Mouse (Mus musculus): ENCODE results near the gene Zc3h12a. TPM values are rescaled to one million over a fixed set of nuclear protein-coding genes. Genes with fewer than 3 reads are reported as not detected.
A peak's percentile ranks its signal among the peaks of the same experiment; 100 is the strongest.

Zc3h12a gene
- 0.06 and 0.31 TPM in 2 replicates for polyA plus RNA-seq (2015; fragmentation: Nextera tagmentation; extraction: Ambion mirVana)

DNA sequence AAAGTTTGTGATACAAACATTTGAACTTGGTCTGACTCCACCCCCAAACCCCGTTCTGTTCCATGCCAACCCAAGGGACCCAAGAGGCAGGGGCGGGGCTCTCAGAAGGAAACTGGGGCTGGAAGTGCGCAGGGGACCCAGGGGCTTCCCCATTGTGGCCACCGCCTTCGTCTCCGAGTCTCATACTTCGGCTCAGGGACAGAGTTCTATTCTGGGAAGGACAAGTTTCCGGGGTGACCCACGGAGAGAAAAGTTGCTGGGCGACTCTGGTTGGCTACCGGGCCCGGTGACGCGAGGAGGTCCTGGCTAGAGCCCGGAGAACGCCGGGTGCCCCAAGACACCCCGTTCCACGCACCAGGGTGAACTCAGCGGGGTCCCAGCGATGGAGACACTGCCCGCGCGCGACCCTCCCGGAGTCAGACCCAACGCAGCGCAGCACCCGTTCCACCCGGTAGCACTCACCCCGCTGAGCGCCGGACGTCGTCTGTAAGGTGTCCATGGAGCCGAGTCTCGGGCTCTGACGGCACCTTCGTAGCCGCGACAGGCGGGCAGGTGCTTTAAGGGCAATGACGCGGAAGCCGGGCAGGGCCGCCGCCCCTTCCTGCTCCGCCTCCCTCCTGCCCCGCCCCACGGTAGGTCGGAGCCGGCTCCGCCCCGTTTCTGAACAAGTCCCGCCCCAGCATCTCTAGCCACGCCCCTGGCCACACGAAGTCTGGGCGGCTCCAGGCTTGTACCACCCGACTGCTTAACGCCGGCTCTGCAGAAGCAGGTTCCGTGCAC lies at the start of gene Zc3h12a:
Zc3h12a (minus strand) TSS at position 536 of the 780 bp plus-strand sequence.
- Histone ChIP-seq H3K4me1 (replicated peaks) (peaks cover 20% of the 10 kb centered on the region), H3K27me3 (peaks cover 42% of the 10 kb centered on the region), H3K9me3 (no peaks in the 10 kb centered on the region), H3K4me2 (replicated peaks) (peak within 1 kb of the TSS; percentile 89), H3K27ac (no peak within 1 kb of the TSS), H3K9ac (replicated peaks) (peak within 1 kb of the TSS; percentile 62), H3K36me3 (no peaks in the 10 kb centered on the region), H3K4me3 (replicated peaks) (peak within 1 kb of the TSS; percentile 57)
- ATAC-seq, result peak; percentile 78
- 2% methylated on average over 62 of the region's 62 CpGs for WGBS

DNA sequence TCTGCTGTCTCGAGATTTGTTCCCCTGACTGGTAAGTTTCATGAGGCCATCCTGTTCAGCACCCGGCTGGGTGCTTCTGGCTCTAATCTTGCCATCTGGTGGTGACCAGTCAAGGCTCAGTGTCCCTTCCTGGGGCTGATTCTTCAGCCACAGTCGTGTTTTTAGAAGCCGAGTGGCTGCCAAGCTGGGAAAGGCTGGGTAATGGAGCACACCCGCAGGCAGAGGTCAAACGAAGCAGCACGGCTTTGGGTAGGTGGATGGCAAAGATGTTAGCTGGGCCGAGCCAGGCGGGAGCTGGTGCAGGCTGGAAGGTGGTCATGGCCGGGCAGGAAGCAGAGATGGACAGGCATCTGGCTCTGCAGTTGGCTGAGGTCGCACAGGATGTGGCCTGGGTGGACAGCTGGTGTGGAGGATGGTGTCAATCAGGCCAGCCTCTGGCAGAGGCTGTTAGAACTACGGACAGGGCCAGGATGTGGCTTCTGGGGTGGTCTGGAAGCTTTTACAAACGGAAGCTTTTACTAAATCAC lies 49.1 kb upstream of the Zc3h12a start:
- 64% methylated on average over 13 of the region's 13 CpGs for WGBS
- H3K4me3 ChIP-seq (replicated peaks), result no peak overlapping the region
- H3K27ac ChIP-seq, result no peak overlapping the region
- no peaks in the 10 kb centered on the region for H3K36me3 ChIP-seq
- H3K9ac ChIP-seq (replicated peaks), result no peak overlapping the region
- H3K4me2 ChIP-seq (replicated peaks), result no peak overlapping the region
- 0 out of 2 replicates have a peak, but pooled peaks cover 2% of the 10 kb centered on the region for H3K27me3 ChIP-seq
- ATAC-seq, result no peak
- H3K9me3 ChIP-seq, result no peaks in the 10 kb centered on the region
- peaks cover 5% of the 10 kb centered on the region for H3K4me1 ChIP-seq (replicated peaks)

DNA sequence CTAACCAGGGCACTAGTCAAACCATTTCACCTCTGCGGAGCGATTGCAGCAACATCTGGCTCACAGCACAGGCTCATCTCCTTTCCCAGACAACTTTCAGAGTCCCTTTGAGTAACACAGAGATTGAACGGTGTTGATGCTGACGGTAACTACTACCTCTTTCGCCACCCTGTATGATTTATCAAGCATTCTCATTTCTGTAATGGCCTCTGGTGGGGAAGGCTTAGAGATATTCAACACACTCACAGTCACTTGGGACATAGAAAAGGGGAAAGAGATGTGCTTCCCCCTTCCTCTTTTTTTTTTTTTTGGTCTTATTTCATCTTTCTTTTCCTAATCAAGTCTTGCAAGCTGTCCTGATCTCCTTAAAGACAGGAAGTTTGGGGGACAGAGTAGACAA lies 48.5 kb upstream of the Zc3h12a start:
- no peak overlapping the region for H3K4me2 ChIP-seq (replicated peaks)
- 93% methylated on average over 5 of the region's 5 CpGs for WGBS
- no peaks in the 10 kb centered on the region for H3K9me3 ChIP-seq
- H3K27ac ChIP-seq, result no peak overlapping the region
- H3K4me1 ChIP-seq (replicated peaks), result peaks cover 5% of the 10 kb centered on the region
- no peak for ATAC-seq
- H3K9ac ChIP-seq (replicated peaks), result no peak overlapping the region
- 0 out of 2 replicates have a peak, but pooled peaks cover 2% of the 10 kb centered on the region for H3K27me3 ChIP-seq
- no peak overlapping the region for H3K4me3 ChIP-seq (replicated peaks)
- H3K36me3 ChIP-seq, result no peaks in the 10 kb centered on the region

DNA sequence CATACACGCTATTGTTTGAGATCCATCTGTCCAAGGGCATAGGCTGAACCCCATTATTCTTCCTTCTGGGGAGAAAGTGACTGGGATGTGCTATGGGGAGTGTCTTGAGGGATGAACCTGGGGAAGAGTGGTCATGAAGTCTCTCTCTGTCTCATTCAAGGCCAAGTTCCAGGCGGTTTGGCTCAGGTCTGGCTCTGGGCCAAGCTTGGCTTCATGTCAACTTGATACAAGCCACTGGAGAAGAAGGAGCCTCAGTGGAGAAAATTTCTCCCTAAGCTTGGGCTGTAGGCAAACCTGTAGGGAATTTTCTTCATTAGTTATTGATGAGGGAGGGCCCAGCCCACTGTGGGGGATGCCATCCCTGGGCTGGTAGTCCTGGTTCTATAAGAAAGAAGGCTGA lies 48.0 kb upstream of the Zc3h12a start:
- no peak for ATAC-seq
- Histone ChIP-seq H3K4me1 (replicated peaks) (peaks cover 5% of the 10 kb centered on the region), H3K27ac (no peak overlapping the region), H3K9ac (replicated peaks) (no peak overlapping the region), H3K4me3 (replicated peaks) (no peak overlapping the region), H3K4me2 (replicated peaks) (no peak overlapping the region), H3K36me3 (no peaks in the 10 kb centered on the region), H3K9me3 (no peaks in the 10 kb centered on the region), H3K27me3 (0 out of 2 replicates have a peak, but pooled peaks cover 2% of the 10 kb centered on the region)
- 66% methylated on average over 2 of the region's 2 CpGs for WGBS

DNA sequence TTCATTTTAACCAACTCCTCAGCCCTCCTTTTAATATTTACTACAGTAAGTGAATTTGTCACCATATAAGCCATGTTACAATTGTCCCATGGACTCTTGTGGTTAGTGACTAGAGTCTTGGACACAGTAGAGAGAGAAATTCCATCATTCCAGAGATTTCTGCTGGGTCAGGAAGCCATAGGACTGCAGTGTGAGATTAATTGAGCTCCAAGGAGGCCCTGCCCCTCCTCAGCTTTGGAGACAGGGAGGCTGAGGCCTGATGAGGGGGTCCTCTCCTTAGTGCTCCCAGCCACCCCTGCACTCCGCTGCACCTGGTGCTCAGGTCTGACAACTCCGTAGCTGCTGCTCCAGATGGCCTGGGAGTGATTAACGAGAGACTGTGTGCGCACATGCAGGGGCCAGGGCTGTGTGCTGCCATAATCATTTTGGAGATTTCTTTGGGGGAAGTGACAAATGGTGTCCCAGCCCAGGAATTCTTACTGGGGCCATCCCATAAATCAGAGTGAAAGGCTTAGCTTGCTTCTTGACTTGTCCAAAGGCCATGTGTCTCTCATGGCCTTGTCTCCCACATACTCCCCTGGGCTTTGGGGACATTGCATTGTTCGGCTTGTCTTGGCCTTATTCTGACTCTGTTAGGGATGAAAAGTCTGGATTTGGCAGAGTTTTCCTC lies 47.0 kb upstream of the Zc3h12a start:
- Histone ChIP-seq H3K9me3 (no peaks in the 10 kb centered on the region), H3K36me3 (no peaks in the 10 kb centered on the region), H3K4me3 (replicated peaks) (no peak overlapping the region), H3K4me1 (replicated peaks) (peaks cover 5% of the 10 kb centered on the region), H3K4me2 (replicated peaks) (no peak overlapping the region), H3K27me3 (0 out of 2 replicates have a peak, but pooled peaks cover 2% of the 10 kb centered on the region), H3K9ac (replicated peaks) (no peak overlapping the region), H3K27ac (no peak overlapping the region)
- no peak for ATAC-seq
- WGBS, result 69% methylated on average over 5 of the region's 5 CpGs

DNA sequence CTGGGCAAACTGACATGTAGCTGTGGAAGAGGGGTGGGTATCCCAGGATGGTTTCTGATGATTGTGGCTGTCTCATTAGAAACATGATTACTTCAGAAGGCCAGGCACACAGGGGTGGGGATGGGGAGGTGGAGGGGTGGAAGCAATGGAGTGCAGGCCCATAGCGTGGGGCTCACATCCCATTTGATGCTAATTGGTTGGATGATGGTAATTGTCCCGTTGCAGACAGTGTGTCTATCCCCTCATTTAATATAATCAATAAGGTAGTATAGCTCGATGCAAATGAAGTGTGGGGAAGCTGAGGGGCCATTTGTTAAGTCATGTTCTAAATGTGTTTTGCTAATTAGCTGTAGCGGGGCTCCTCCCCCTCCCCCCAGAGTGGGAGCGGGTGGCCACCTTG lies 45.5 kb upstream of the Zc3h12a start:
- Histone ChIP-seq H3K4me2 (replicated peaks) (no peak overlapping the region), H3K36me3 (no peaks in the 10 kb centered on the region), H3K27ac (no peak overlapping the region), H3K4me3 (replicated peaks) (no peak overlapping the region), H3K9me3 (no peaks in the 10 kb centered on the region), H3K27me3 (0 out of 2 replicates have a peak, but pooled peaks cover 4% of the 10 kb centered on the region), H3K4me1 (replicated peaks) (peaks cover 5% of the 10 kb centered on the region), H3K9ac (replicated peaks) (no peak overlapping the region)
- 77% methylated on average over 5 of the region's 5 CpGs for WGBS
- ATAC-seq, result no peak

DNA sequence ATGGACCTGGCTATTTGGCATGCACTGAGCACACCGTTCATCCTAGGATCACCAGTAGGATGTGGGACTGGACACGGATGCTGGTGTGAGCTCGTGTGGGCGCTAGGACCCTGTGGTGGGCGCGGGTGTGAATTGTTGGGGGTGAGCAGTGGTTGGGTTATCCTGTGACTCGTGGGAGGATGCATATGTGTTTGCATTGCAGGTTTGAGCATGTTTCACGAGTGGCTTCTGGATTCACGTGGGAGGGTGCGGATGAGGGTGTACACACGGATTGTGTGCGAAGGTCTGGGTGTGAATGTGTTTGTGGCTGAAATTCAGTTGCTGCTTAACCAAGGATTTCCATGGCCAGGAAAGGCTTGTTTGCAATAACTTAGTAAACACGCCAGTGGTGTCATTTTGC lies 45.1 kb upstream of the Zc3h12a start:
- H3K27me3 ChIP-seq, result 0 out of 2 replicates have a peak, but pooled peaks cover 4% of the 10 kb centered on the region
- ATAC-seq, result no peak
- no peak overlapping the region for H3K9ac ChIP-seq (replicated peaks)
- WGBS, result 90% methylated on average over 13 of the region's 13 CpGs
- no peak overlapping the region for H3K4me3 ChIP-seq (replicated peaks)
- H3K36me3 ChIP-seq, result no peaks in the 10 kb centered on the region
- H3K9me3 ChIP-seq, result no peaks in the 10 kb centered on the region
- peaks cover 2% of the 10 kb centered on the region for H3K4me1 ChIP-seq (replicated peaks)
- no peak overlapping the region for H3K4me2 ChIP-seq (replicated peaks)
- no peak overlapping the region for H3K27ac ChIP-seq

DNA sequence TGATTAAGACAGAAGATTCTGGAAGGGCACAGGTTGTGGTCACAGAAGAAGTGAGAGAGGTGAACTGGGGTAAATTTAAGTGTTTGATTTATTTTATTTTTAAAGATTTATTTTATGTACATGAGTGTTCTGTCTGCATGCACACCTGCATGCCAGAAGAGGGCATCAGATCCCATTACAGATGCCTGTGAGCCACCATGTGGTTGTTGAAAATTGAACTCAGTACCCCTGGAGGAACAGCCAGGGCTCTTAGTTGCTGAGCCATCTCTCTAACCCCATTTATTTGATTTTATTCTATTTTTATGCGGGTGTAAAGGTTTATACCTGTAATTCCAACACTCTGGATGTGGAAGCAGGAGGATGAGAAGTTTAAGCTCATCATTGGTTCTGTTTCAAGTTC lies 40.1 kb upstream of the Zc3h12a start:
- no peaks in the 10 kb centered on the region for H3K36me3 ChIP-seq
- WGBS, result 64% methylated on average over 1 of the region's 1 CpGs
- H3K9ac ChIP-seq (replicated peaks), result no peak overlapping the region
- H3K4me3 ChIP-seq (replicated peaks), result no peak overlapping the region
- ATAC-seq, result no peak
- no peak overlapping the region for H3K4me2 ChIP-seq (replicated peaks)
- no peak overlapping the region for H3K27ac ChIP-seq
- H3K9me3 ChIP-seq, result no peaks in the 10 kb centered on the region
- H3K4me1 ChIP-seq (replicated peaks), result no peaks in the 10 kb centered on the region
- H3K27me3 ChIP-seq, result 0 out of 2 replicates have a peak, but pooled peaks cover 2% of the 10 kb centered on the region

DNA sequence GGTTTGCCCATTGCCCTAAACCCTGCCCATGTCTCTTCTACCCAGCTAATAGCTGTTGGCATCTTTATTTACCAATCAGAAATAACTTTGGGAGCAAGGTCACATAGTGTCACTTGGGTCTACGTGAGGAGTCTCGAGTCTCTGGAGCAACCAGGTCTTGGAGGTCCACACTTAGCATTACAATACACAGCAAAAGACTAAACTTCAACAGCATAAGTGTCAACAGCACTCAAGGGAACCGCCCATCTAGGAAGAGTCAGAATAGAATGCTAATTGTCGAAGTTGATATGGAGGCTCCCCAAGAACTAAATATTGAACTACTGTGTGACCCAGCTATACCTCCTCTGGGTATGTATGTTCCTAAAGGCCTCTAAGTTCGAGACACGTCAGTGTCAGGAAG lies 37.2 kb upstream of the Zc3h12a start:
- no peaks in the 10 kb centered on the region for H3K9me3 ChIP-seq
- 85% methylated on average over 6 of the region's 6 CpGs for WGBS

DNA sequence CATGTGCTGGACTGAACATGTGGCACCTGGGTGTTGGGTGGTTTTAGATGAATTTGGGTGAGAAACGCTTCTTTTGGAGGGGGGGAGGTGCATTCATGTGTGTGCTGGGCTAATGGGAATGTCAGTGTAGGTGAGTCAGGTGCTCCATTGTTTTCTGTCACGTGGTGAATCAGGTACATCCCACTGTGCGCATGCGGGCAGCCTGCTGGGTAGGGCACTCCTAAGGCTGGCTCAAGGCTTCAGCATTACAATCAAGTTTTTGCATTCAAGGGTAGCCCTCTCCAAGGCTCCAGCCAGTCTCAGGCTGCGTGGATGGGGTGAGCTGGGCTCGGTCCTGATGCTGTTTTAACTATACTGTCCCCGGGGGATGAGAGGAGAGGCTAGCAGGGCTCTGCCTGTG lies 35.1 kb upstream of the Zc3h12a start:
- Histone ChIP-seq H3K4me1 (replicated peaks) (peaks cover 18% of the 10 kb centered on the region), H3K4me2 (replicated peaks) (no peak overlapping the region), H3K4me3 (replicated peaks) (no peak overlapping the region), H3K36me3 (no peaks in the 10 kb centered on the region), H3K27me3 (no peaks in the 10 kb centered on the region), H3K9me3 (no peaks in the 10 kb centered on the region), H3K9ac (replicated peaks) (no peak overlapping the region), H3K27ac (no peak overlapping the region)
- 60% methylated on average over 7 of the region's 7 CpGs for WGBS
- no peak for ATAC-seq

More for the DNA sequence above, 37.2 kb upstream of the Zc3h12a start:
- H3K9ac ChIP-seq (replicated peaks), result no peak overlapping the region
- 0 out of 2 replicates have a peak, but pooled peaks cover 2% of the 10 kb centered on the region for H3K27me3 ChIP-seq
- peaks cover 12% of the 10 kb centered on the region for H3K4me1 ChIP-seq (replicated peaks)
- no peaks in the 10 kb centered on the region for H3K36me3 ChIP-seq
- H3K4me2 ChIP-seq (replicated peaks), result no peak overlapping the region
- H3K27ac ChIP-seq, result no peak overlapping the region
- no peak for ATAC-seq
- no peak overlapping the region for H3K4me3 ChIP-seq (replicated peaks)

DNA sequence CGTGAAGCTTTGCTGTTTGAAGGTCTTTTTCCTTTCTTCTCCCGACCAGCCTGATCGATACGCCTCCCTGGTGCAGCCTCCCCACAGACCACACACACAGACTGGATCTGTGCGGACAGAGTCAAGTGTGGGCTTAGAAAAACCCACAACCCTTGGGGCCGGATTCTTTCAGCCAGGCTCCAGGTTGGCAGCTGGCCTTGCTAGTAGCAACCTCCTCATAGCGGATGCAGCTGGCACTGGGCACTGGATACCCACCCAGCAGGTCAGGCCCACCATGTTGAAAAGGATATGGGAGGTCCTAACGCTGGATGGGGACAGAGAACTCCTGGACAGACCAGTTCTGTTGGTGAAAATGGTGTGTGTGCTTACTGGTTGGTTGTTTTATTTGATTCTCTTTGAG lies 33.8 kb upstream of the Zc3h12a start:
- H3K9me3 ChIP-seq, result no peaks in the 10 kb centered on the region
- H3K4me2 ChIP-seq (replicated peaks), result no peak overlapping the region
- 26% methylated on average over 8 of the region's 8 CpGs for WGBS
- no peak overlapping the region for H3K27ac ChIP-seq
- no peak overlapping the region for H3K9ac ChIP-seq (replicated peaks)
- no peaks in the 10 kb centered on the region for H3K36me3 ChIP-seq
- H3K4me3 ChIP-seq (replicated peaks), result no peak overlapping the region
- H3K4me1 ChIP-seq (replicated peaks), result peaks cover 18% of the 10 kb centered on the region
- H3K27me3 ChIP-seq, result no peaks in the 10 kb centered on the region
- ATAC-seq, result no peak; the same call in 1 of the 2 replicates

DNA sequence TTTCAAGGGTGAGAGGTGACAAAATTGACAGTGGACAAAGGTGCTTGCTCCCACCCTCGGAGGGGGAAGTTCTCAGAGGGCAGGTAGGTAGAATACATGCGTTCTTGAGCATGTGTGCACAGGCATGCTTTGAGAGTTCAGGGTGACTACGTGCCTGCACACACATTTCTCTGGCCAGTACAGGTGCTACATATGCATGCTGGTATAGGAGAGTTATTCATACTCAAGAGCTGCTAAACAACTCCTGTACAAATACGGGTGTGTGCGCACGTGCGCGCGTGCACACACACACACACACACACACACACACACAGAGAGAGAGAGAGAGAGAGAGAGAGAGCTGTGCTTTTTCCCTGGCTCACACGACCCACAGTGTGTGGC lies 33.3 kb upstream of the Zc3h12a start:
- no peak overlapping the region for H3K27ac ChIP-seq
- H3K4me2 ChIP-seq (replicated peaks), result no peak overlapping the region
- H3K27me3 ChIP-seq, result no peaks in the 10 kb centered on the region
- WGBS, result 62% methylated on average over 10 of the region's 10 CpGs
- H3K9ac ChIP-seq (replicated peaks), result no peak overlapping the region
- no peaks in the 10 kb centered on the region for H3K9me3 ChIP-seq
- H3K36me3 ChIP-seq, result no peaks in the 10 kb centered on the region
- no peak overlapping the region for H3K4me3 ChIP-seq (replicated peaks)
- ATAC-seq, result peak; percentile 29; the same call in 1 of the 2 replicates
- H3K4me1 ChIP-seq (replicated peaks), result peaks cover 18% of the 10 kb centered on the region
